Mouse (Mus musculus): ENCODE measurements around the gene Letm1. TPM values are rescaled to one million over a fixed set of nuclear protein-coding genes. Genes with fewer than 3 reads are reported as not detected.

The Letm1 gene
- total RNA-seq, 1 experiment from 2014 or later: 21.0 TPM

GRCm38 (mm10) chr5:33692393-33692792, 90.2 kb downstream of the Letm1 start:
- no peak for ATAC-seq (replicated peaks; ENCODE audit: insufficient number of reproducible peaks, low FRiP score, low TSS enrichment, poor library complexity, severe bottlenecking)

- no peak for ATAC-seq (replicated peaks; ENCODE audit: insufficient number of reproducible peaks, low FRiP score, low TSS enrichment, poor library complexity, severe bottlenecking)
Measured at GRCm38 (mm10) chr5:33689852-33690645, 92.6 kb downstream of the Letm1 start.

Other genes starting within 250 kb of the Letm1 start
- gene Fam53a, start 153.2 kb downstream of the Letm1 start, total RNA-seq (2017): 12.5 to 25.0 TPM (median 16.3 TPM) in 3 replicates
- gene Gm9903, start 152.9 kb downstream of the Letm1 start, total RNA-seq (2017): 2.0 TPM in 1 of 3 replicates, not detected in the others
- gene Slbp, start 130.2 kb downstream of the Letm1 start, total RNA-seq (2017): 195 to 235 TPM (median 203 TPM) in 3 replicates
- 24.9 to 30.8 TPM (median 27.7 TPM) in 3 replicates for gene Tacc3, start 124.7 kb downstream of the Letm1 start, total RNA-seq (2017)
- 5.3 to 21.8 TPM (median 6.9 TPM) in 3 replicates for gene Tmem129, start 124.4 kb downstream of the Letm1 start, total RNA-seq (2017)
- gene Fgfr3, start 61.1 kb downstream of the Letm1 start, total RNA-seq (2017): not detected in 3 replicates
- 28.8 to 58.1 TPM (median 35.7 TPM) in 3 replicates for gene Nsd2, start 37.9 kb upstream of the Letm1 start, total RNA-seq (2017)
- 16.4 to 26.9 TPM (median 19.6 TPM) in 3 replicates for gene Nelfa, start 153.6 kb upstream of the Letm1 start, total RNA-seq (2017)
- gene Gm1673, start 200.6 kb upstream of the Letm1 start, total RNA-seq (2017): 4.8 TPM in 1 of 3 replicates, not detected in the others
- gene Nat8l, start 213.2 kb upstream of the Letm1 start, total RNA-seq (2017): 8.2 to 9.5 TPM (median 8.4 TPM) in 3 replicates

All from monocyte, adult 5-6 weeks (primary cell).